Comparison of ENCODE assay signal across 26 mouse cellular contexts in the genomic region with DNA sequence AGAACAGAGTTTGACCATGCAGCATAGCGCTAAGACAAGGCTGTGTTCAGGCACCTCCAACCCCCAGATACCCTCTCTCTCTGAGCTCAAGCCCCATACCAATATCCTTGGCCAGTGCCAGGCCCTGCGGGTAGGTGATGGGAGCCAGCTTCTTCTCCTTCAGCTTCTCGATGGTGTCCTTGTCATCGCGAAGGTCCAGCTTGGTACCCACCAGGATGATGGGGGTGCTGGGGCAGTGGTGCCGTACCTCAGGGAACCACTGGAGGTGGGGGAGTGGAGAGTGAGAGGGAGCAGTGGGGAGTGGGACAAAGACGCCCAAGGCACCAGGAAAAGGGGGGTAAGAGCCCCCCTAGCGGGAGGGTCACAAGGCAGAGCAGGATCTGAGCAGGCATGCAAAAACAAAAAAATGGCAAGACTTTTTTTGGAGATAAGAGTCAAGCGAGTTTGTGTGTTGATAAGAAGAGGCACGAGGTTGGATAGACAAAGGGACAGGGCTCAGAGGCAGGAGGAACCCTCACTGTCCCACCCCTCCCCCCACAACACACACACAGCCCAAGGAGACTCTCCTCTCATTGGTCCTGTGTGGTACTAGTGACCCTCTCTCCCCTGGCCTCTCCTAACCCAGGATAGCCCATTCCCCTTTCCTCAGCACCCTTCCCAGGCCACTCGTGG. TPM values are rescaled to one million over a fixed set of nuclear protein-coding genes. Genes with fewer than 3 reads are reported as not detected.
A peak's percentile ranks its signal among the peaks of the same experiment; 100 is the strongest.
DNase-seq lines count a peak whose midpoint lies in the region; ATAC-seq and TF ChIP-seq lines count a peak whose summit lies in the region.
"Had no signal": no experiment of that assay in that cellular context is flagged by ENCODE, and none has a peak within 500 bp of the region (broad histone marks: within the 10 kb centered on the region; RNA-seq: fewer than 3 reads in every experiment).

No protein-coding gene starts in this region.

- no peaks in the 10 kb centered on the region for H3K27me3 ChIP-seq in spleen, adult 2 months (ENCODE audit: control insufficient read depth, insufficient read depth, low read length)
- H3K27me3 ChIP-seq in G1E (ENCODE audit: insufficient read depth, low read length), result no peaks in the 10 kb centered on the region
- H3K27me3 ChIP-seq in limb, embryonic 10.5 days (ENCODE audit: low read depth, poor library complexity, severe bottlenecking), result no peaks in the 10 kb centered on the region
- H3K27me3 ChIP-seq in liver, embryonic 16.5 days (ENCODE audit: control insufficient read depth, insufficient read depth, low read depth, low read length), result no peaks in the 10 kb centered on the region
- H3K27me3 ChIP-seq: forebrain, embryonic 15.5 days had no signal

- H3K9ac ChIP-seq in liver, embryonic 16.5 days (ENCODE audit: low read depth, low read length), result 0 out of 2 replicates have a peak overlapping the region, but pooled peaks have one; percentile 11
- H3K9ac ChIP-seq: forebrain, embryonic 15.5 days; hindbrain, embryonic 12.5 days had no signal

- peaks cover 64% of the 10 kb centered on the region for H3K36me3 ChIP-seq in spleen, adult 2 months (ENCODE audit: control insufficient read depth, insufficient read depth, low read length)
- peaks cover 97% of the 10 kb centered on the region for H3K36me3 ChIP-seq in G1E (replicated peaks)
- no peaks in the 10 kb centered on the region for H3K36me3 ChIP-seq in limb, embryonic 10.5 days
- H3K36me3 ChIP-seq in liver, embryonic 16.5 days (ENCODE audit: control insufficient read depth, insufficient read depth), result no peaks in the 10 kb centered on the region; the same call in 1 of the 2 replicates
- H3K36me3 ChIP-seq: forebrain, embryonic 15.5 days; hindbrain, embryonic 12.5 days had no signal

- ATAC-seq in G1E (ENCODE audit: extremely low read depth, insufficient number of reproducible peaks, low FRiP score, poor library complexity, severe bottlenecking), result peak; percentile 68
- ATAC-seq in liver, embryonic 16.5 days (ENCODE audit: low read depth), result peak; percentile 78
- ATAC-seq: forebrain, embryonic 15.5 days had no signal

- peak overlapping the region; percentile 28 for H3K4me2 ChIP-seq in liver, embryonic 16.5 days (ENCODE audit: low read depth, low read length)
- H3K4me2 ChIP-seq: forebrain, embryonic 15.5 days; hindbrain, embryonic 12.5 days had no signal

- WGBS in spleen, adult 2 months, result 71% methylated on average over 11 of the region's 11 CpGs
- 77% methylated on average over 11 of the region's 11 CpGs for WGBS in limb, embryonic 10.5 days
- 36% methylated on average over 11 of the region's 11 CpGs for WGBS in liver, embryonic 16.5 days (ENCODE audit: insufficient replicate concordance)

- H3K4me3 ChIP-seq in spleen, adult 2 months (ENCODE audit: extremely low read depth, insufficient read depth, insufficient read length), result no peak overlapping the region
- H3K4me3 ChIP-seq in G1E (ENCODE audit: low read depth, low read length), result peak overlapping the region; percentile 63; the same call in 1 of the 2 replicates
- no peak overlapping the region for H3K4me3 ChIP-seq in limb, embryonic 10.5 days
- no peak overlapping the region for H3K4me3 ChIP-seq in liver, embryonic 16.5 days (ENCODE audit: low read depth, low read length)
- H3K4me3 ChIP-seq: forebrain, embryonic 15.5 days; hindbrain, embryonic 12.5 days; layer of hippocampus, adult 2 months; myocyte had no signal

- peaks cover 50% of the 10 kb centered on the region; the same call in 1 of the 2 replicates for H3K4me1 ChIP-seq in spleen, adult 2 months (ENCODE audit: control insufficient read depth, insufficient read depth, insufficient read length)
- peaks cover 97% of the 10 kb centered on the region for H3K4me1 ChIP-seq in G1E (ENCODE audit: insufficient read depth, low read depth, low read length)
- no peaks in the 10 kb centered on the region for H3K4me1 ChIP-seq in limb, embryonic 10.5 days
- H3K4me1 ChIP-seq in liver, embryonic 16.5 days (ENCODE audit: control insufficient read depth, low read depth, low read length), result peaks cover 41% of the 10 kb centered on the region
- H3K4me1 ChIP-seq: forebrain, embryonic 15.5 days; hindbrain, embryonic 12.5 days had no signal

- no peak for TF ChIP-seq CTCF in spleen, adult 2 months (IDR thresholded peaks at IDR 0.05; ENCODE audit: extremely low read depth, insufficient read depth, insufficient read length, insufficient replicate concordance)
- no peak for TF ChIP-seq CTCF in G1E (IDR thresholded peaks at IDR 0.05; ENCODE audit: low read depth, low read length)

- no peak for DNase-seq in spleen, adult 2 months (ENCODE audit: low read depth in 1 of 2, low spot score in 2 of 2)
- DNase-seq in spleen, postnatal 4 days (ENCODE audit: low spot score in 2 of 2), result no peak
- peak; percentile 68 for DNase-seq in G1E (ENCODE audit: low spot score)
- DNase-seq in limb, embryonic 10.5 days (ENCODE audit: low spot score), result no peak
- no peak for DNase-seq in embryo, embryonic 10.5 days (ENCODE audit: low spot score)
- no peak for DNase-seq in layer of hippocampus, postnatal 25 days (ENCODE audit: extremely low spot score in 1 of 2, low spot score in 1 of 2)
- DNase-seq in gastrocnemius, adult 8-10 months (ENCODE audit: low spot score in 2 of 2), result no peak
- DNase-seq: adrenal gland, postnatal 36 days; cerebellum, adult 2 months; gastrocnemius, postnatal 36 days; kidney, adult 2 months; kidney, postnatal 14 days; lung, postnatal 10 days; midbrain, embryonic 14.5 days had no signal

- TF ChIP-seq POLR2A in spleen, adult 2 months (IDR thresholded peaks at IDR 0.05; ENCODE audit: low read depth, low read length), result no peak

- H3K9me3 ChIP-seq in G1E (replicated peaks), result no peaks in the 10 kb centered on the region
- no peaks in the 10 kb centered on the region for H3K9me3 ChIP-seq in limb, embryonic 10.5 days (replicated peaks)
- no peaks in the 10 kb centered on the region for H3K9me3 ChIP-seq in liver, embryonic 16.5 days (replicated peaks; ENCODE audit: control insufficient read depth, low read length)
- H3K9me3 ChIP-seq: forebrain, embryonic 15.5 days; hindbrain, embryonic 12.5 days had no signal

- H3K27ac ChIP-seq in spleen, adult 2 months (ENCODE audit: insufficient read depth, low read length), result peak overlapping the region; percentile 95
- 0 out of 2 replicates have a peak overlapping the region, but pooled peaks have one; percentile 32 for H3K27ac ChIP-seq in limb, embryonic 10.5 days
- H3K27ac ChIP-seq in liver, embryonic 16.5 days (ENCODE audit: low read length), result peak overlapping the region; percentile 71
- H3K27ac ChIP-seq: forebrain, embryonic 15.5 days; hindbrain, embryonic 12.5 days; layer of hippocampus, adult 2 months had no signal

RNA-seq across cellular contexts. Expression of a gene that starts 7.7 kb away (rescaled TPM):
- 1,941 and 2,027 TPM in 2 replicates for polyA plus RNA-seq in spleen, adult 2 months (2012; rRNA removed)
- total RNA-seq in G1E (2014; fragmentation: Nextera tagmentation) (647 and 735 TPM in 2 replicates), G1E (2017) (713 and 736 TPM in 2 replicates)
- polyA plus RNA-seq in G1E (2012), result 981 and 1,035 TPM in 2 replicates
- 4.3 and 4.4 TPM in 2 replicates for polyA plus RNA-seq in limb, embryonic 10.5 days (2016; fragmentation: Nextera tagmentation; extraction: Ambion mirVana)
- 108 and 121 TPM in 2 replicates for polyA plus RNA-seq in liver, embryonic 16.5 days (2015; fragmentation: Nextera tagmentation; extraction: Ambion mirVana)
- 1 to 10 TPM; 1.6 to 1.9 TPM for total RNA-seq in layer of hippocampus, postnatal 25 days (2021)
- total RNA-seq in gastrocnemius, adult 8-10 months (2022), result 1 to 10 TPM in 2 of 4 experiments, not detected in 2; 1.1 to 1.3 TPM
- polyA plus RNA-seq: C2C12, myocyte had no signal

RNA-seq across cellular contexts. Expression of a gene that starts 20.4 kb away (rescaled TPM):
- 0.26 TPM in 1 of 2 replicates, not detected in the other for polyA plus RNA-seq in spleen, adult 2 months (2012; rRNA removed)
- not detected in 2 replicates for total RNA-seq in G1E (2014; fragmentation: Nextera tagmentation)
- total RNA-seq in G1E (2017), result 0.05 and 0.12 TPM in 2 replicates
- polyA plus RNA-seq in G1E (2012), result not detected in 2 replicates
- polyA plus RNA-seq in limb, embryonic 10.5 days (2016; fragmentation: Nextera tagmentation; extraction: Ambion mirVana), result not detected in 2 replicates
- polyA plus RNA-seq in liver, embryonic 16.5 days (2015; fragmentation: Nextera tagmentation; extraction: Ambion mirVana), result 0.02 TPM in 1 of 2 replicates, not detected in the other
- 10 to 100 TPM; 22.9 to 27.2 TPM for total RNA-seq in layer of hippocampus, postnatal 25 days (2021)
- not detected for total RNA-seq in gastrocnemius, adult 8-10 months (2022)
- total RNA-seq: gastrocnemius, postnatal 36 days; heart, adult 8-10 months had no signal
- polyA plus RNA-seq: activated CD4-positive, CD25-positive, alpha-beta regulatory T cell, adult 4 months; C2C12; embryonic facial prominence, embryonic 11.5 days; erythroblast, embryonic 14.5 days; heart, embryonic 16.5 days; liver, adult 2 months; myocyte had no signal

RNA-seq across cellular contexts. Expression of a gene that starts 31.9 kb away (rescaled TPM):
- polyA plus RNA-seq in spleen, adult 2 months (2012; rRNA removed), result 136 and 148 TPM in 2 replicates
- total RNA-seq in G1E (2014; fragmentation: Nextera tagmentation), result not detected in 2 replicates
- 1.4 and 1.5 TPM in 2 replicates for total RNA-seq in G1E (2017)
- polyA plus RNA-seq in G1E (2012), result 0.04 and 0.26 TPM in 2 replicates
- 3.2 and 4.4 TPM in 2 replicates for polyA plus RNA-seq in limb, embryonic 10.5 days (2016; fragmentation: Nextera tagmentation; extraction: Ambion mirVana)
- 12.5 and 13.5 TPM in 2 replicates for polyA plus RNA-seq in liver, embryonic 16.5 days (2015; fragmentation: Nextera tagmentation; extraction: Ambion mirVana)
- 10 to 100 TPM; 18.9 to 24.7 TPM for total RNA-seq in layer of hippocampus, postnatal 25 days (2021)
- 1 to 10 TPM in 2 of 4 experiments, under 1 TPM in 2; 0.80 to 1.9 (median 1.1) TPM for total RNA-seq in gastrocnemius, adult 8-10 months (2022)

RNA-seq across cellular contexts. Expression of a gene that starts 33.7 kb away (rescaled TPM):
- polyA plus RNA-seq in spleen, adult 2 months (2012; rRNA removed), result 22.9 and 23.6 TPM in 2 replicates
- not detected in 2 replicates for total RNA-seq in G1E (2014; fragmentation: Nextera tagmentation)
- 0.11 and 0.41 TPM in 2 replicates for total RNA-seq in G1E (2017)
- polyA plus RNA-seq in G1E (2012), result not detected in 2 replicates
- 10.9 and 14.6 TPM in 2 replicates for polyA plus RNA-seq in limb, embryonic 10.5 days (2016; fragmentation: Nextera tagmentation; extraction: Ambion mirVana)
- 3.6 and 5.3 TPM in 2 replicates for polyA plus RNA-seq in liver, embryonic 16.5 days (2015; fragmentation: Nextera tagmentation; extraction: Ambion mirVana)
- 1 to 10 TPM; 5.3 to 5.6 TPM for total RNA-seq in layer of hippocampus, postnatal 25 days (2021)
- total RNA-seq in gastrocnemius, adult 8-10 months (2022), result 1 to 10 TPM in 3 of 4 experiments, under 1 TPM in 1; 0.82 to 2.9 (median 1.6) TPM
- polyA plus RNA-seq: erythroblast, embryonic 14.5 days had no signal

Comparison
In these comparisons a context has a peak if more than half of its experiments do, and no peak if none do; other contexts are left out.
1. H3K27ac ChIP-seq: peak in every context shown above with its lines; median percentile 95 in spleen, adult 2 months; 71 in liver, embryonic 16.5 days; 32 in limb, embryonic 10.5 days.
2. RNA of a gene that starts 7.7 kb away (polyA plus RNA-seq): 1,941 to 2,027 TPM in spleen, adult 2 months, 981 to 1,035 TPM in G1E and 108 to 121 TPM in liver, embryonic 16.5 days; 4.3 to 4.4 TPM in limb, embryonic 10.5 days; every median in the first group is over 10 times any median in the second.